Mouse (Mus musculus): ENCODE data around the gene Tbc1d24. TPM values are rescaled to one million over a fixed set of nuclear protein-coding genes. Genes with fewer than 3 reads are reported as not detected.

The Tbc1d24 gene
- polyA plus RNA-seq, 1 experiment from 2014 or later, result 7.4 TPM

GRCm38 (mm10) chr17:24157121-24157520 lies 48.2 kb downstream of the Tbc1d24 start:
- Histone ChIP-seq H3K27me3 (no peaks in the 10 kb centered on the region), H3K4me2 (no peak overlapping the region), H3K9me3 (no peaks in the 10 kb centered on the region), H3K27ac (no peak overlapping the region), H3K4me1 (peaks cover 6% of the 10 kb centered on the region), H3K4me3 (no peak overlapping the region), H3K9ac (no peak overlapping the region), H3K36me3 (peaks cover 25% of the 10 kb centered on the region)
- 96% methylated on average over 6 of the region's 6 CpGs for WGBS
- no peak for ATAC-seq (ENCODE audit: insufficient number of reproducible peaks, low FRiP score, low TSS enrichment, low read depth)

- Histone ChIP-seq H3K36me3 (peaks cover 25% of the 10 kb centered on the region), H3K9me3 (no peaks in the 10 kb centered on the region), H3K27ac (no peak overlapping the region), H3K4me2 (no peak overlapping the region), H3K4me3 (no peak overlapping the region), H3K9ac (no peak overlapping the region), H3K4me1 (peaks cover 12% of the 10 kb centered on the region), H3K27me3 (no peaks in the 10 kb centered on the region)
- 82% methylated on average over 3 of the region's 3 CpGs for WGBS
- no peak for ATAC-seq (ENCODE audit: insufficient number of reproducible peaks, low FRiP score, low TSS enrichment, low read depth)
Measured at GRCm38 (mm10) chr17:24156394-24156793, 49.0 kb downstream of the Tbc1d24 start.

- Histone ChIP-seq H3K4me2 (no peak overlapping the region), H3K36me3 (peaks cover 25% of the 10 kb centered on the region), H3K4me1 (peaks cover 16% of the 10 kb centered on the region), H3K27ac (no peak overlapping the region), H3K27me3 (no peaks in the 10 kb centered on the region), H3K9ac (no peak overlapping the region), H3K4me3 (no peak overlapping the region), H3K9me3 (no peaks in the 10 kb centered on the region)
- ATAC-seq (ENCODE audit: insufficient number of reproducible peaks, low FRiP score, low TSS enrichment, low read depth), result no peak
- WGBS, result 91% methylated on average over 9 of the region's 9 CpGs
Measured at GRCm38 (mm10) chr17:24155742-24156141, 49.6 kb downstream of the Tbc1d24 start.

- ATAC-seq (ENCODE audit: insufficient number of reproducible peaks, low FRiP score, low TSS enrichment, low read depth), result no peak
Measured at GRCm38 (mm10) chr17:24154463-24154862, 50.9 kb downstream of the Tbc1d24 start.

GRCm38 (mm10) chr17:24151890-24152563 lies 53.3 kb downstream of the Tbc1d24 start:
- WGBS, result under 1% methylated on average over 26 of the region's 26 CpGs
- peaks cover 16% of the 10 kb centered on the region for H3K4me1 ChIP-seq
- no peaks in the 10 kb centered on the region for H3K9me3 ChIP-seq
- no peaks in the 10 kb centered on the region for H3K27me3 ChIP-seq
- H3K27ac ChIP-seq, result no peak overlapping the region
- H3K4me2 ChIP-seq, result peak overlapping the region; percentile 85
- H3K4me3 ChIP-seq, result peak overlapping the region; percentile 40
- H3K36me3 ChIP-seq, result peaks cover 10% of the 10 kb centered on the region
- peak; percentile 75 for ATAC-seq (ENCODE audit: insufficient number of reproducible peaks, low FRiP score, low TSS enrichment, low read depth)
- no peak overlapping the region for H3K9ac ChIP-seq

More at GRCm38 (mm10) chr17:24154463-24154862, 50.9 kb downstream of the Tbc1d24 start:
- Histone ChIP-seq H3K9me3 (no peaks in the 10 kb centered on the region), H3K36me3 (peaks cover 21% of the 10 kb centered on the region), H3K9ac (no peak overlapping the region; the same call in 1 of the 2 replicates), H3K27me3 (no peaks in the 10 kb centered on the region), H3K4me1 (peaks cover 16% of the 10 kb centered on the region), H3K4me2 (no peak overlapping the region), H3K27ac (no peak overlapping the region), H3K4me3 (no peak overlapping the region)
- 70% methylated on average over 3 of the region's 3 CpGs for whole genome bisulfite sequencing

GRCm38 (mm10) chr17:24151382-24151781 lies 54.0 kb downstream of the Tbc1d24 start:
- H3K4me1 ChIP-seq, result peaks cover 16% of the 10 kb centered on the region
- no peak overlapping the region for H3K27ac ChIP-seq
- ATAC-seq (ENCODE audit: insufficient number of reproducible peaks, low FRiP score, low TSS enrichment, low read depth), result no peak
- H3K4me3 ChIP-seq, result peak overlapping the region; percentile 40
- H3K4me2 ChIP-seq, result peak overlapping the region; percentile 85
- peaks cover 4% of the 10 kb centered on the region; the same call in 1 of the 2 replicates for H3K36me3 ChIP-seq
- H3K9ac ChIP-seq, result no peak overlapping the region
- no peaks in the 10 kb centered on the region for H3K9me3 ChIP-seq
- no peaks in the 10 kb centered on the region for H3K27me3 ChIP-seq
- WGBS, result 9% methylated on average over 7 of the region's 7 CpGs

GRCm38 (mm10) chr17:24150824-24151223 lies 54.5 kb downstream of the Tbc1d24 start, which contains the start of gene Pdpk1:
Pdpk1 (minus strand) TSS chr17:24150924.
- 79% methylated on average over 2 of the region's 2 CpGs for WGBS
- H3K36me3 ChIP-seq, result peaks cover 2% of the 10 kb centered on the region; the same call in 1 of the 2 replicates
- peak within 1 kb of the TSS; percentile 85 for H3K4me2 ChIP-seq
- H3K9ac ChIP-seq, result no peak within 1 kb of the TSS
- H3K9me3 ChIP-seq, result no peaks in the 10 kb centered on the region
- no peak for ATAC-seq (ENCODE audit: insufficient number of reproducible peaks, low FRiP score, low TSS enrichment, low read depth)
- peak within 1 kb of the TSS; percentile 40 for H3K4me3 ChIP-seq
- H3K27ac ChIP-seq, result no peak within 1 kb of the TSS
- H3K4me1 ChIP-seq, result peaks cover 16% of the 10 kb centered on the region
- H3K27me3 ChIP-seq, result no peaks in the 10 kb centered on the region

- Histone ChIP-seq H3K4me2 (no peak overlapping the region), H3K27me3 (no peaks in the 10 kb centered on the region), H3K9me3 (no peaks in the 10 kb centered on the region), H3K27ac (no peak overlapping the region), H3K4me3 (no peak overlapping the region), H3K36me3 (no peaks in the 10 kb centered on the region), H3K9ac (no peak overlapping the region), H3K4me1 (peaks cover 16% of the 10 kb centered on the region)
- no peak for ATAC-seq (ENCODE audit: insufficient number of reproducible peaks, low FRiP score, low TSS enrichment, low read depth)
- 87% methylated on average over 7 of the region's 7 CpGs for WGBS
Measured at GRCm38 (mm10) chr17:24149421-24149820, 55.9 kb downstream of the Tbc1d24 start.

GRCm38 (mm10) chr17:24142897-24143296 lies 62.5 kb downstream of the Tbc1d24 start:
- Histone ChIP-seq H3K4me1 (peaks cover 19% of the 10 kb centered on the region), H3K27me3 (no peaks in the 10 kb centered on the region), H3K27ac (no peak overlapping the region), H3K36me3 (no peaks in the 10 kb centered on the region), H3K9ac (no peak overlapping the region), H3K9me3 (no peaks in the 10 kb centered on the region), H3K4me2 (no peak overlapping the region), H3K4me3 (no peak overlapping the region)
- WGBS, result 36% methylated on average over 2 of the region's 2 CpGs
- no peak for ATAC-seq (ENCODE audit: insufficient number of reproducible peaks, low FRiP score, low TSS enrichment, low read depth)

- H3K4me2 ChIP-seq, result peak overlapping the region; percentile 77
- peaks cover 26% of the 10 kb centered on the region for H3K4me1 ChIP-seq
- H3K36me3 ChIP-seq, result no peaks in the 10 kb centered on the region
- no peaks in the 10 kb centered on the region for H3K9me3 ChIP-seq
- H3K27me3 ChIP-seq, result no peaks in the 10 kb centered on the region
- H3K9ac ChIP-seq, result peak overlapping the region; percentile 94
- H3K4me3 ChIP-seq, result peak overlapping the region; percentile 99
- under 1% methylated on average over 57 of the region's 57 CpGs for WGBS
- peak; percentile 98 for ATAC-seq (ENCODE audit: insufficient number of reproducible peaks, low FRiP score, low TSS enrichment, low read depth)
- peak overlapping the region; percentile 90 for H3K27ac ChIP-seq
Measured at GRCm38 (mm10) chr17:24141425-24141920, 63.9 kb downstream of the Tbc1d24 start.

GRCm38 (mm10) chr17:24140845-24141424 lies 64.4 kb downstream of the Tbc1d24 start:
- Histone ChIP-seq H3K27ac (peak overlapping the region; percentile 90), H3K4me1 (peaks cover 26% of the 10 kb centered on the region), H3K36me3 (no peaks in the 10 kb centered on the region), H3K27me3 (no peaks in the 10 kb centered on the region), H3K4me2 (peak overlapping the region; percentile 77), H3K4me3 (peak overlapping the region; percentile 99), H3K9ac (peak overlapping the region; percentile 94), H3K9me3 (no peaks in the 10 kb centered on the region)
- 2% methylated on average over 40 of the region's 43 CpGs for WGBS
- peak; percentile 17 for ATAC-seq (ENCODE audit: insufficient number of reproducible peaks, low FRiP score, low TSS enrichment, low read depth)

GRCm38 (mm10) chr17:24139968-24140367 lies 65.4 kb downstream of the Tbc1d24 start:
- peak overlapping the region; percentile 99 for H3K4me3 ChIP-seq
- no peak for ATAC-seq (ENCODE audit: insufficient number of reproducible peaks, low FRiP score, low TSS enrichment, low read depth)
- no peaks in the 10 kb centered on the region for H3K9me3 ChIP-seq
- peaks cover 26% of the 10 kb centered on the region for H3K4me1 ChIP-seq
- no peak overlapping the region for H3K27ac ChIP-seq
- no peak overlapping the region for H3K9ac ChIP-seq
- WGBS, result 78% methylated on average over 4 of the region's 4 CpGs
- H3K27me3 ChIP-seq, result no peaks in the 10 kb centered on the region
- H3K4me2 ChIP-seq, result peak overlapping the region; percentile 77
- H3K36me3 ChIP-seq, result no peaks in the 10 kb centered on the region
